Comparison of ENCODE assay signal across 13 mouse cellular contexts in genomic region chr4:144889505-144890301, GRCm38 (mm10). TPM values are rescaled to one million over a fixed set of nuclear protein-coding genes. Genes with fewer than 3 reads are reported as not detected.
A peak's percentile ranks its signal among the peaks of the same experiment; 100 is the strongest.
DNase-seq lines count a peak whose midpoint lies in the region; ATAC-seq and TF ChIP-seq lines count a peak whose summit lies in the region.
"Had no signal": no experiment of that assay in that cellular context is flagged by ENCODE, and none has a peak within 500 bp of the region (broad histone marks: within the 10 kb centered on the region; RNA-seq: fewer than 3 reads in every experiment).

No protein-coding gene starts in this region.

- no peak for ATAC-seq in liver, embryonic 11.5 days (replicated peaks; ENCODE audit: low FRiP score)
- no peak for ATAC-seq in liver, postnatal 0 days
- peak; percentile 7 for ATAC-seq in common myeloid progenitor, adult 5-6 weeks (replicated peaks; ENCODE audit: low read depth, poor library complexity, severe bottlenecking)
- no peak for ATAC-seq in limb, embryonic 15.5 days (ENCODE audit: insufficient number of reproducible peaks, low FRiP score, low TSS enrichment, low read depth)
- ATAC-seq in hindbrain, embryonic 16.5 days: no peak
- ATAC-seq: lung, postnatal 0 days had no signal

- H3K9ac ChIP-seq in liver, embryonic 11.5 days (ENCODE audit: low read depth, low read length): no peak overlapping the region
- H3K9ac ChIP-seq in liver, postnatal 0 days (replicated peaks): no peak overlapping the region
- H3K9ac ChIP-seq in limb, embryonic 15.5 days: no peak overlapping the region
- no peak overlapping the region for H3K9ac ChIP-seq in hindbrain, embryonic 16.5 days (ENCODE audit: low read depth, low read length)
- H3K9ac ChIP-seq: forebrain, embryonic 12.5 days; hindbrain, embryonic 14.5 days; neural tube, embryonic 13.5 days; stomach, embryonic 15.5 days had no signal

- TF ChIP-seq CTCF in liver, postnatal 0 days (IDR thresholded peaks at IDR 0.05; ENCODE audit: low read depth): no peak

- H3K4me3 ChIP-seq in liver, embryonic 11.5 days (ENCODE audit: low read depth, low read length): no peak overlapping the region
- H3K4me3 ChIP-seq in liver, postnatal 0 days (ENCODE audit: low read depth, low read length): no peak overlapping the region
- H3K4me3 ChIP-seq in limb, embryonic 15.5 days: no peak overlapping the region
- H3K4me3 ChIP-seq in hindbrain, embryonic 16.5 days (ENCODE audit: low read length): no peak overlapping the region
- H3K4me3 ChIP-seq: forebrain, embryonic 12.5 days; left cerebral cortex, adult 2 months; neural tube, embryonic 13.5 days; stomach, embryonic 15.5 days had no signal

- H3K27me3 ChIP-seq in liver, embryonic 11.5 days (replicated peaks; ENCODE audit: control insufficient read depth, insufficient read depth, low read length): peaks cover 16% of the 10 kb centered on the region
- no peaks in the 10 kb centered on the region for H3K27me3 ChIP-seq in liver, postnatal 0 days (ENCODE audit: insufficient read depth, low read length)
- no peaks in the 10 kb centered on the region for H3K27me3 ChIP-seq in limb, embryonic 15.5 days
- H3K27me3 ChIP-seq in hindbrain, embryonic 16.5 days (replicated peaks; ENCODE audit: control insufficient read depth, insufficient read depth, low read length): peaks cover 12% of the 10 kb centered on the region
- H3K27me3 ChIP-seq: stomach, embryonic 15.5 days had no signal

- WGBS in liver, embryonic 11.5 days: 75% methylated on average over 9 of the region's 9 CpGs
- 78% methylated on average over 9 of the region's 9 CpGs for WGBS in liver, postnatal 0 days (ENCODE audit: insufficient replicate concordance)
- 58% methylated on average over 9 of the region's 9 CpGs for WGBS in limb, embryonic 15.5 days
- 81% methylated on average over 9 of the region's 9 CpGs for WGBS in hindbrain, embryonic 16.5 days

- H3K9me3 ChIP-seq in liver, embryonic 11.5 days (ENCODE audit: control insufficient read depth, low read length): no peaks in the 10 kb centered on the region
- H3K9me3 ChIP-seq in liver, postnatal 0 days (ENCODE audit: low read length): no peaks in the 10 kb centered on the region
- H3K9me3 ChIP-seq in limb, embryonic 15.5 days: no peaks in the 10 kb centered on the region
- H3K9me3 ChIP-seq in hindbrain, embryonic 16.5 days (ENCODE audit: control insufficient read depth, low read length): no peaks in the 10 kb centered on the region
- H3K9me3 ChIP-seq: forebrain, embryonic 12.5 days; neural tube, embryonic 13.5 days; stomach, embryonic 15.5 days had no signal

- peaks cover 21% of the 10 kb centered on the region for H3K4me1 ChIP-seq in liver, embryonic 11.5 days (replicated peaks; ENCODE audit: control insufficient read depth, insufficient read depth, low read length)
- peaks cover 11% of the 10 kb centered on the region for H3K4me1 ChIP-seq in liver, postnatal 0 days (ENCODE audit: insufficient read depth)
- peaks cover 58% of the 10 kb centered on the region for H3K4me1 ChIP-seq in limb, embryonic 15.5 days
- peaks cover 17% of the 10 kb centered on the region for H3K4me1 ChIP-seq in hindbrain, embryonic 16.5 days (ENCODE audit: control insufficient read depth, insufficient read depth, low read depth, low read length)

- H3K4me2 ChIP-seq in liver, embryonic 11.5 days: no peak overlapping the region
- no peak overlapping the region for H3K4me2 ChIP-seq in liver, postnatal 0 days (ENCODE audit: low read depth, low read length)
- H3K4me2 ChIP-seq in limb, embryonic 15.5 days: no peak overlapping the region
- no peak overlapping the region for H3K4me2 ChIP-seq in hindbrain, embryonic 16.5 days (ENCODE audit: low read length)
- H3K4me2 ChIP-seq: forebrain, embryonic 12.5 days; hindbrain, embryonic 14.5 days; neural tube, embryonic 13.5 days had no signal

- no peaks in the 10 kb centered on the region for H3K36me3 ChIP-seq in liver, embryonic 11.5 days (ENCODE audit: control insufficient read depth, insufficient read depth, low read length)
- no peaks in the 10 kb centered on the region for H3K36me3 ChIP-seq in liver, postnatal 0 days (replicated peaks; ENCODE audit: insufficient read depth, low read length)
- H3K36me3 ChIP-seq in limb, embryonic 15.5 days: no peaks in the 10 kb centered on the region
- H3K36me3 ChIP-seq in hindbrain, embryonic 16.5 days (ENCODE audit: control insufficient read depth, insufficient read depth, low read length): no peaks in the 10 kb centered on the region
- H3K36me3 ChIP-seq: forebrain, embryonic 12.5 days; neural tube, embryonic 13.5 days; stomach, embryonic 15.5 days had no signal

- no peak for DNase-seq in liver, embryonic 11.5 days (ENCODE audit: low spot score)
- DNase-seq in liver, postnatal 0 days: no peak
- peak; percentile 13 for DNase-seq in 3T3-L1 (ENCODE audit: low read depth, low spot score)
- no peak for DNase-seq in cerebellum, adult 11-12 months

- peak overlapping the region; percentile 23; the same call in 1 of the 2 replicates for H3K27ac ChIP-seq in liver, embryonic 11.5 days (ENCODE audit: low read depth, low read length)
- no peak overlapping the region for H3K27ac ChIP-seq in liver, postnatal 0 days (ENCODE audit: low read depth)
- peak overlapping the region; percentile 77 for H3K27ac ChIP-seq in limb, embryonic 15.5 days
- H3K27ac ChIP-seq in hindbrain, embryonic 16.5 days (ENCODE audit: low read depth, low read length): no peak overlapping the region
- H3K27ac ChIP-seq: forebrain, embryonic 12.5 days; hindbrain, embryonic 14.5 days; left cerebral cortex, adult 2 months; neural tube, embryonic 13.5 days had no signal

- no peak for TF ChIP-seq EP300 in liver, postnatal 0 days (IDR thresholded peaks at IDR 0.05; ENCODE audit: low read depth)

RNA-seq across cellular contexts. Expression of gene Dhrs3, which starts 2.9 kb away (rescaled TPM):
- polyA plus RNA-seq in liver, embryonic 11.5 days (2014; fragmentation: Nextera tagmentation; extraction: Ambion mirVana): 42.9 and 45.3 TPM in 2 replicates
- polyA plus RNA-seq in liver, postnatal 0 days (2015; fragmentation: Nextera tagmentation; extraction: Ambion mirVana): 49.8 and 52.8 TPM in 2 replicates
- 37.1 and 46.3 TPM in 2 replicates for total RNA-seq in common myeloid progenitor, adult 5-6 weeks (2017)
- 113 and 114 TPM in 2 replicates for polyA plus RNA-seq in limb, embryonic 15.5 days (2015; fragmentation: Nextera tagmentation; extraction: Ambion mirVana)
- polyA plus RNA-seq in hindbrain, embryonic 16.5 days (2015; fragmentation: Nextera tagmentation; extraction: Ambion mirVana): 51.8 and 55.7 TPM in 2 replicates

Comparison
In these comparisons a context has a peak if more than half of its experiments do, and no peak if none do; other contexts are left out.
1. H3K27ac ChIP-seq: peak in liver, embryonic 11.5 days (single experiment) and limb, embryonic 15.5 days (single experiment); none in liver, postnatal 0 days (single experiment) and hindbrain, embryonic 16.5 days (single experiment).